Mouse (Mus musculus) hindbrain, embryonic 12.5 days (tissue): ENCODE measurements around the gene Nqo1. TPM values are rescaled to one million over a fixed set of nuclear protein-coding genes. Genes with fewer than 3 reads are reported as not detected.

Source experiments
- ATAC-seq: fragments of 200-750 bp; cut with Nextera tagmentation; 2 replicates; pipeline ENCODE4 v1.8.0; 2017; ENCODE audit warnings: moderate TSS enrichment; ENCODE audit not compliant: low FRiP score
- H3K27ac ChIP-seq: fragments of 300-500 bp; sonication (generic); 2 replicates; pipeline ENCODE4 v1.5.1; 2016; ENCODE audit warnings: mild to moderate bottlenecking
- H3K27me3 ChIP-seq: fragments of 300-500 bp; sonication (generic); 2 replicates; pipeline ENCODE4 v1.6.1; 2016; ENCODE audit warnings: mild to moderate bottlenecking
- H3K36me3 ChIP-seq: fragments of 300-500 bp; sonication (generic); 2 replicates; pipeline ENCODE4 v1.6.1; 2016; ENCODE audit warnings: mild to moderate bottlenecking
- H3K4me1 ChIP-seq: fragments of 300-500 bp; sonication (generic); 2 replicates; pipeline ENCODE4 v1.6.1; 2016
- H3K4me2 ChIP-seq: fragments of 300-500 bp; sonication (generic); replicated peaks from 2 replicates; pipeline ENCODE4 v1.6.1; 2016; ENCODE audit warnings: mild to moderate bottlenecking
- H3K4me3 ChIP-seq: fragments of 300-500 bp; sonication (generic); 2 replicates; pipeline ENCODE4 v1.5.1; 2016; ENCODE audit warnings: mild to moderate bottlenecking
- H3K9ac ChIP-seq: fragments of 300-500 bp; sonication (generic); 2 replicates; pipeline ENCODE4 v1.6.1; 2016; ENCODE audit warnings: mild to moderate bottlenecking, moderate library complexity
- H3K9me3 ChIP-seq: fragments of 300-500 bp; sonication (generic); replicated peaks from 2 replicates; pipeline ENCODE4 v1.6.1; 2016; ENCODE audit warnings: mild to moderate bottlenecking
- WGBS: fragments of 180-500 bp; shearing (Covaris S2); methylation state at CpG from one replicate; pipeline ENCODE4 v1.1.7; 2016; 5-methylcytosine and 5-hydroxymethylcytosine counted together
- polyA plus RNA-seq: library from polyadenylated mRNA; unstranded; fragments of >200 nt; fragmentation: Nextera tagmentation; extraction: Ambion mirVana; gene quantifications from 2 replicates; pipeline ENCODE4 v1.2.1, GENCODE M21; 2016

The Nqo1 gene
- polyA plus RNA-seq, 1 experiment from 2014 or later: 6.4 TPM

GRCm38 (mm10) chr8:107435421-107435961, 32.5 kb upstream of the Nqo1 start:
- peak overlapping the region; percentile 84 for H3K4me3 ChIP-seq
- no peaks in the 10 kb centered on the region for H3K27me3 ChIP-seq
- H3K4me2 ChIP-seq: peak overlapping the region; percentile 73
- H3K9ac ChIP-seq: peak overlapping the region; percentile 92
- no peaks in the 10 kb centered on the region for H3K9me3 ChIP-seq
- no peak overlapping the region; the same call in 1 of the 2 replicates for H3K27ac ChIP-seq
- peaks cover 14% of the 10 kb centered on the region for H3K4me1 ChIP-seq
- H3K36me3 ChIP-seq: no peaks in the 10 kb centered on the region
- peak; percentile 1; the same call in 1 of the 2 replicates for ATAC-seq
- 27% methylated on average over 11 of the region's 11 CpGs for WGBS

DNA sequence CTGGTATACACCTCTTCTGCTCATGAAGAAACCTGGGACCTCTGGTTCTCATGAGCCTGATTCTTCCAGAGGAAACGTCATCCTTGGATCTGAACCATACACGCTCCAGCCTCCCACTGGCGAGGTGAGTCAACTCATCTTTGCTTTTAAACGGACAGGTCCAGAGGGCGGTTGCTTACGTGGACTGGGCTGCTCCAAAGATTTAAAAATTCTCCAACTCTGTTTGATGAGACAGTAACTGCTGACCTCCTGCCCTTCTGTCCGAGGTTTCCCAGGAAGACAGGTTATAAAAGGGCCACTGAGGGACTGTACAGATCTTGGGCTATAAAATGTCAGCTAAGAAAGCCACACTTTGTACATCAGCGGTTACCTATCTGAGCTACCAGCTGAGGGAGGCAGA, 27.8 kb upstream of the Nqo1 start:
- no peak overlapping the region for H3K4me2 ChIP-seq
- WGBS: 83% methylated on average over 8 of the region's 8 CpGs
- H3K9ac ChIP-seq: no peak overlapping the region
- no peak overlapping the region for H3K4me3 ChIP-seq
- no peak overlapping the region for H3K27ac ChIP-seq
- no peaks in the 10 kb centered on the region for H3K9me3 ChIP-seq
- ATAC-seq: no peak
- peaks cover 5% of the 10 kb centered on the region for H3K4me1 ChIP-seq
- H3K36me3 ChIP-seq: no peaks in the 10 kb centered on the region
- H3K27me3 ChIP-seq: no peaks in the 10 kb centered on the region

- Histone ChIP-seq H3K4me1 (peaks cover 13% of the 10 kb centered on the region), H3K4me3 (no peak overlapping the region), H3K27me3 (no peaks in the 10 kb centered on the region), H3K9me3 (no peaks in the 10 kb centered on the region), H3K4me2 (peak overlapping the region; percentile 82), H3K36me3 (peaks cover 21% of the 10 kb centered on the region), H3K27ac (no peak overlapping the region), H3K9ac (no peak overlapping the region)
- WGBS: 50% methylated on average over 8 of the region's 8 CpGs
- no peak for ATAC-seq
Measured at GRCm38 (mm10) chr8:107425230-107425597, 22.2 kb upstream of the Nqo1 start.

DNA sequence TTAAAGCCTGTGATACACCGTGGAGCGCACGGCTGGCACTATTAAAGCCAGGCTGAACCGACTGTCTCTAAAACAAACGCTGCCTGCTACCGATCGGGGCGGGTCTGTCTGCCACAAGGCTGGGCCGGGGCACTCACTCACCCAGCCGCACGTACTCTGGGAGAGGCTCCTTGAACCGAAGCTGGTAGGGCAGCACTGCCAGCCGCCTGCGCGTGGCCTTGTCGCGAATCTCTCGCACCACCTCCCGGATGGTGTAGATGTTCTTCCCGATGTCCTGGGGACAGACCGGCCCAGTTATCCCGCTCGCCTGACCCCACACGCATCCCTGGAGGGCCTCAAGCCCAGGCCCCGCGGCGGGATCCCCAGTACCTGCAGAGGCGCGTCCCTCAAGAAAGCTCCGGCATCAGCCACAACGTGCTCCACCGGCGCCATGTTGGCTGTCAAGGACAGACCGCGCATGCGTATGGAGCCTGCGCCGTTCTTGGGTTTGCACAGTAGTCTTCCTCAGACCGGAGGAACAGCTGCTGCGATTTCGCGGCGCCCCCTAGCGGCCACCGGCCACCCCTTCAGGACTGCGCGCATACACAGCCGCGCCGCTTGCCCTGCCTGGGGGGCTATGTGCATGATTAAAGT, 21.7 kb upstream of the Nqo1 start, which contains the start of gene Nob1:
Gene Nob1 (minus strand): TSS at position 455 of the 633 bp plus-strand sequence.
- Histone ChIP-seq H3K36me3 (peaks cover 25% of the 10 kb centered on the region), H3K27me3 (no peaks in the 10 kb centered on the region), H3K9ac (peak within 1 kb of the TSS; percentile 88), H3K4me3 (peak within 1 kb of the TSS; percentile 89), H3K27ac (peak within 1 kb of the TSS; percentile 52; the same call in 1 of the 2 replicates), H3K4me2 (peak within 1 kb of the TSS; percentile 82), H3K9me3 (no peaks in the 10 kb centered on the region), H3K4me1 (peaks cover 13% of the 10 kb centered on the region)
- under 1% methylated on average over 50 of the region's 50 CpGs for WGBS
- peak; percentile 98 for ATAC-seq

DNA sequence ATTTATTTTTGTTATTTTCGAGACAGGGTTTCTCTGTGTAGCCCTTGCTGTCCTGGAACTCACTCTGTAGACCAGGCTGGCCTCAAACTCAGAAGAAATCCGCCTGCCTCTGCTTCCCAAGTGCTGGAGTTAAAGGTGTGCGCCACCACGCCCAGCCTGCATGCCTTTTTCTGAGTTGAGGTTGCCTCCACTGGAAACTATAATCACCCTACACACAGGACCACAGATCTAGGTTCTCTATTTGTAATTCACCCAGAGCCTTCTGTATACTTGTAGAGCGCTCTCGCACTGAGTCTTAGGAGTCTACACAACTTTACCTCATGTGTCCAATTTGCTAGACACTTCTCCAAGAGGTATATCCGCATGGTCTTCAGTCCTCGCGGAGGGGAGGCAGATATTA, 21.2 kb upstream of the Nqo1 start:
- H3K27ac ChIP-seq: no peak overlapping the region
- WGBS: 31% methylated on average over 9 of the region's 9 CpGs
- no peak for ATAC-seq

DNA sequence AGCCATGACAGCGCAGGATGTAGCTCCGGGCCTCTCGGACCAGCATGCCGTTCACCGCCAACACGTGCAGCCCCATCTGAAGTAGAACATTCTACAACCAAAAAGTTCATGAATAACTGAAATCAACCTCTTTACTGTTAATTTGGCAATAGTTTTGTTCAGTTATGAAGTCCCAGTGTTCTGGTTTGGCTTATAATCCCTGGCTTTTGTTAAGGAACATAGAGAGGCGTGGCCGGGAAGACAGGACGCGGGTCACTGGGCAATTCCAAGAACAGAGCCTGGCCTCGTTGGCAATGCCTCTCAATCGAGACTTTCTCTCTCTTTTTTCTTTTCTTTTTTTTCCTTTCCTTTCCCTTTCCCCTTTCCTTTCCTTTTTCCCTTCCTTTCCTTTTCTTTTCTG, 14.0 kb upstream of the Nqo1 start:
- no peak overlapping the region for H3K27ac ChIP-seq
- no peaks in the 10 kb centered on the region for H3K27me3 ChIP-seq
- no peak overlapping the region for H3K4me3 ChIP-seq
- H3K9me3 ChIP-seq: no peaks in the 10 kb centered on the region
- no peak overlapping the region for H3K4me2 ChIP-seq
- no peak for ATAC-seq
- peaks cover 94% of the 10 kb centered on the region for H3K36me3 ChIP-seq
- no peaks in the 10 kb centered on the region for H3K4me1 ChIP-seq
- WGBS: 83% methylated on average over 12 of the region's 12 CpGs
- H3K9ac ChIP-seq: no peak overlapping the region

More for the DNA sequence above, 21.2 kb upstream of the Nqo1 start:
- no peaks in the 10 kb centered on the region for H3K27me3 ChIP-seq
- H3K4me3 ChIP-seq: peak overlapping the region; percentile 89
- peaks cover 31% of the 10 kb centered on the region for H3K36me3 ChIP-seq
- H3K4me1 ChIP-seq: peaks cover 13% of the 10 kb centered on the region
- no peaks in the 10 kb centered on the region for H3K9me3 ChIP-seq
- H3K9ac ChIP-seq: peak overlapping the region; percentile 88
- H3K4me2 ChIP-seq: peak overlapping the region; percentile 82

- Histone ChIP-seq H3K27ac (no peak overlapping the region), H3K9me3 (no peaks in the 10 kb centered on the region), H3K27me3 (no peaks in the 10 kb centered on the region), H3K36me3 (peaks cover 93% of the 10 kb centered on the region), H3K4me1 (no peaks in the 10 kb centered on the region), H3K4me2 (no peak overlapping the region), H3K4me3 (no peak overlapping the region), H3K9ac (no peak overlapping the region)
- WGBS: 91% methylated on average over 10 of the region's 10 CpGs
- ATAC-seq: no peak
Measured at GRCm38 (mm10) chr8:107413881-107414280, 10.9 kb upstream of the Nqo1 start.

DNA sequence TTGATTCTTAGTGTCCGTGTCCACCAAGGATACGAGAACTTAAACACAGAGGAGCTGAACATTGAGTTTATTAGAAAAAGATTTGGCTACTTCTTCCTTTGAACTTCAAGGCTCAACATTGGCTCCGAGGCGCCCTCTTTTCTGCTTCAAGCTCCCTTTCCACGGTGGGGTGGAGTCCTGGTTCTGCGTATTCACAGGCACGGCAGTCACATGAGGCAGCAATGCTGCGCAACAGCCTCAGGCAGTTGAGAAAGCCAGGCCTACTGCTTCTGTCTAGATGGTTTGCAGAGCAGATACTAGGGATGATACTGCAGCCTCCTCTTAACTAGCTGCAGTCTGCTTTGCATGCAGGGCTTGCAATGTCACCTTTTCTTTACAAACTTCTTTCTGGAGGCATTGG, 9.5 kb upstream of the Nqo1 start:
- H3K36me3 ChIP-seq: peaks cover 86% of the 10 kb centered on the region
- 91% methylated on average over 8 of the region's 8 CpGs for WGBS
- no peak for ATAC-seq

DNA sequence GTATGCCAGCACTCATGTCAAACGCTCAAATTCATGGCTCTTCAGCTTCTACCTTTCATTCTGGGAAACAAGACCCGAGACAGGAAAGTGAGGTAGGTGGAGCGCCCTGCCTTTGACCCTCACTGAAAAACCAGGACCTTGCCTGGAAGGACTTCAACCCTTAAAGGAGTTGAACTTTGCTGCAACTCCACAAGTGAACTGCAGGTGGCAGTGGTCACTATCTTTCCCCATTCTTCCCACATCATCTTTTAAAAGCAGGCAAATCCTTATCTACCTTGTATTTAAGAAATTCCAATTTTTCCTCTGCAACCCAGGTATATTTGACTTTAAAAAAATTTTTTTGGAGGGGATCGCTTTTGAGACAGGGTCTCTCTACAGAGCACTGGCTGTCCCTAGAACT, 8.4 kb upstream of the Nqo1 start:
- WGBS: 75% methylated on average over 4 of the region's 4 CpGs
- no peak overlapping the region for H3K4me2 ChIP-seq
- H3K4me3 ChIP-seq: no peak overlapping the region
- no peak overlapping the region for H3K27ac ChIP-seq
- no peaks in the 10 kb centered on the region for H3K27me3 ChIP-seq
- H3K9me3 ChIP-seq: no peaks in the 10 kb centered on the region
- H3K4me1 ChIP-seq: no peaks in the 10 kb centered on the region
- H3K36me3 ChIP-seq: peaks cover 76% of the 10 kb centered on the region
- ATAC-seq: no peak
- no peak overlapping the region for H3K9ac ChIP-seq

More for the DNA sequence above, 9.5 kb upstream of the Nqo1 start:
- H3K27me3 ChIP-seq: no peaks in the 10 kb centered on the region
- no peak overlapping the region for H3K9ac ChIP-seq
- no peak overlapping the region for H3K4me3 ChIP-seq
- H3K9me3 ChIP-seq: no peaks in the 10 kb centered on the region
- no peak overlapping the region for H3K27ac ChIP-seq
- H3K4me2 ChIP-seq: no peak overlapping the region
- H3K4me1 ChIP-seq: no peaks in the 10 kb centered on the region

GRCm38 (mm10) chr8:107405935-107406334, 2.9 kb upstream of the Nqo1 start:
- Histone ChIP-seq H3K4me3 (no peak overlapping the region), H3K36me3 (peaks cover 23% of the 10 kb centered on the region), H3K27ac (no peak overlapping the region), H3K4me1 (peaks cover 12% of the 10 kb centered on the region), H3K9ac (no peak overlapping the region), H3K27me3 (no peaks in the 10 kb centered on the region), H3K4me2 (no peak overlapping the region), H3K9me3 (no peaks in the 10 kb centered on the region)
- ATAC-seq: no peak
- WGBS: 67% methylated on average over 3 of the region's 3 CpGs

- ATAC-seq: no peak
- WGBS: 78% methylated on average over 4 of the region's 4 CpGs
- H3K27ac ChIP-seq: no peak overlapping the region
- H3K4me2 ChIP-seq: no peak overlapping the region
- H3K27me3 ChIP-seq: no peaks in the 10 kb centered on the region
- H3K9ac ChIP-seq: no peak overlapping the region
- H3K4me1 ChIP-seq: peaks cover 16% of the 10 kb centered on the region
- no peak overlapping the region for H3K4me3 ChIP-seq
- no peaks in the 10 kb centered on the region for H3K9me3 ChIP-seq
- peaks cover 6% of the 10 kb centered on the region; the same call in 1 of the 2 replicates for H3K36me3 ChIP-seq
Measured at GRCm38 (mm10) chr8:107404057-107404456, 1.1 kb upstream of the Nqo1 start.

- 90% methylated on average over 5 of the region's 5 CpGs for WGBS
Measured at GRCm38 (mm10) chr8:107401866-107402265, 1.1 kb downstream of the Nqo1 start.

GRCm38 (mm10) chr8:107399495-107399894, 3.5 kb downstream of the Nqo1 start:
- H3K4me1 ChIP-seq: peaks cover 16% of the 10 kb centered on the region
- H3K4me3 ChIP-seq: no peak overlapping the region
- H3K27me3 ChIP-seq: no peaks in the 10 kb centered on the region
- ATAC-seq: no peak
- H3K36me3 ChIP-seq: no peaks in the 10 kb centered on the region
- WGBS: 42% methylated on average over 9 of the region's 9 CpGs
- no peaks in the 10 kb centered on the region for H3K9me3 ChIP-seq
- 0 out of 2 replicates have a peak overlapping the region, but pooled peaks have one; percentile 17 for H3K27ac ChIP-seq
- H3K4me2 ChIP-seq: no peak overlapping the region
- H3K9ac ChIP-seq: no peak overlapping the region

More at GRCm38 (mm10) chr8:107401866-107402265, 1.1 kb downstream of the Nqo1 start:
- no peaks in the 10 kb centered on the region for H3K36me3 ChIP-seq
- H3K4me1 ChIP-seq: peaks cover 16% of the 10 kb centered on the region
- no peaks in the 10 kb centered on the region for H3K9me3 ChIP-seq
- H3K4me3 ChIP-seq: no peak overlapping the region
- ATAC-seq: no peak
- no peak overlapping the region for H3K9ac ChIP-seq
- no peak overlapping the region for H3K4me2 ChIP-seq
- no peak overlapping the region for H3K27ac ChIP-seq
- no peaks in the 10 kb centered on the region for H3K27me3 ChIP-seq
